Mouse (Mus musculus) neural tube, embryonic 13.5 days (tissue): ENCODE data around the gene Ntsr2. TPM values are rescaled to one million over a fixed set of nuclear protein-coding genes. Genes with fewer than 3 reads are reported as not detected.
"Not testable (repeated sequence)": the region's sequence is repeated elsewhere in the genome, so short reads cannot be mapped to it uniquely, and the experiment has no call there.

ENCODE experiments used
- ATAC-seq: fragments of 200-750 bp; cut with Nextera tagmentation; 2 replicates; pipeline ENCODE4 v1.8.0; 2017; ENCODE audit warnings: low read depth, mild to moderate bottlenecking, moderate TSS enrichment, moderate library complexity
- H3K27ac ChIP-seq: fragments of 300-500 bp; sonication (generic); replicated peaks from 2 replicates; pipeline ENCODE4 v1.5.1; 2015; ENCODE audit warnings: moderate library complexity, mild to moderate bottlenecking, inconsistent platforms
- H3K27me3 ChIP-seq: fragments of 300-500 bp; sonication (generic); 2 replicates; pipeline ENCODE4 v1.6.1; 2015; ENCODE audit warnings: mild to moderate bottlenecking, inconsistent platforms
- H3K36me3 ChIP-seq: fragments of 300-500 bp; sonication (generic); 2 replicates; pipeline ENCODE4 v1.6.1; 2015; ENCODE audit warnings: mild to moderate bottlenecking, inconsistent platforms
- H3K4me1 ChIP-seq: fragments of 300-500 bp; sonication (generic); replicated peaks from 2 replicates; pipeline ENCODE4 v1.6.1; 2015; ENCODE audit warnings: inconsistent platforms
- H3K4me2 ChIP-seq: fragments of 300-500 bp; sonication (generic); 2 replicates; pipeline ENCODE4 v1.6.1; 2015; ENCODE audit warnings: inconsistent platforms, mild to moderate bottlenecking, moderate library complexity
- H3K4me3 ChIP-seq: fragments of 300-500 bp; sonication (generic); 2 replicates; pipeline ENCODE4 v1.5.1; 2015; ENCODE audit warnings: mild to moderate bottlenecking, inconsistent platforms
- H3K9ac ChIP-seq: fragments of 300-500 bp; sonication (generic); 2 replicates; pipeline ENCODE4 v1.6.1; 2015; ENCODE audit warnings: moderate library complexity, mild to moderate bottlenecking, inconsistent platforms
- H3K9me3 ChIP-seq: fragments of 300-500 bp; sonication (generic); 2 replicates; pipeline ENCODE4 v1.6.1; 2016; ENCODE audit warnings: inconsistent platforms
- WGBS: fragments of 180-500 bp; shearing (Covaris S2); methylation state at CpG from one replicate; pipeline ENCODE4 v1.1.7; 2015; 5-methylcytosine and 5-hydroxymethylcytosine counted together
- polyA plus RNA-seq: library from polyadenylated mRNA; unstranded; fragments of >200 nt; fragmentation: Nextera tagmentation; extraction: Ambion mirVana; gene quantifications from 2 replicates; pipeline ENCODE4 v1.2.1, GENCODE M21; 2015

The Ntsr2 gene
- polyA plus RNA-seq, 1 experiment from 2014 or later, result 0.73 TPM

DNA sequence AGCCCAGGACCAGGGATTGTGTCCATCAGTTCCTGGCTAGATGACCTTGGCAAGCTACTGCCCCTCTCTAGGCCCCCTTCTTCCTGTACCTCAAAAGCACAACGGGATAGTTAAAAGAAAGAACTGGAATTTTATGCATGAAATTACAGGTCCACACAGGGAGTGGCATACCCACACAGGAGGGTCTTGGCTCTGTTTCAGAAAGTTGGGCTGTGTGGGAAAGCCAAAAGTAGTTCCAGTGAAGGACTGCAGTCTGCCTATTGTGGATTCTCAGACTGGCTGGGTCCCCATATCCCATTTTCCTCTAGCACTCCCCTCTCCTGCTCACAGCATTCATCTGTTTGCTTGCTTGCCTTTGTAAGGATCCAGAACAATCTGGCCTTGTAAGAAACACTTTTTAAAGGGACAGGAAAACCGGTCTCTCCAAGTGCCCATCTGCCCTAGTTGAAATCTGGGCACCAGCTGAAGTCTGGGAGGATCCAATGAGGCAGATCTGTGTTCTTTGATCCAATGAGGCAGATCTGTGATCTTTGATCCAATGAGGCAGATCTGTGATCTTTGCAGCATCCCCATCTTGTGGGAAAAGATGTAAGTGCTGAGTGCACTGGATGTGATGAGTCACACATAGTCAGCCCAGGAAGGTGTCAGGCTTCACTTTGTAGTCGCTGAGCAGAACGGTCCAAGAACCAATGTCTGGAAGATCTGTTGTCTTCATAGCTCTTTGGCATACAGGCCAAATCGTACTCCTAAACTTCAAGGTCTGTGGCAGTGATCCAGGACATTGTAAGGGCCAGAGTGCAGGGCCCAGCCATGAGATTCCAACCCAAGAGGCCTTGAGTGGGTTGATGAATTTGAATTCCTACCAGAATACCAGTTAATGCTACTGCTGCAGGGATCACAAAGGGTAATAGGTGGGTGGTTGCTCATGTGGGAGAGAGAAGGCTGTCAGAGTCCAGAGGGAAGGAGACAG lies 4.0 kb downstream of the Ntsr2 start:
- H3K4me2 ChIP-seq, result no peak overlapping the region
- no peak overlapping the region for H3K9ac ChIP-seq
- no peak overlapping the region for H3K27ac ChIP-seq
- peaks cover 48% of the 10 kb centered on the region for H3K27me3 ChIP-seq
- 81% methylated on average over 5 of the region's 5 CpGs for WGBS
- H3K4me3 ChIP-seq, result no peak overlapping the region
- H3K9me3 ChIP-seq, result no peaks in the 10 kb centered on the region
- ATAC-seq, result no peak
- H3K4me1 ChIP-seq, result peaks cover 10% of the 10 kb centered on the region
- no peaks in the 10 kb centered on the region for H3K36me3 ChIP-seq

DNA sequence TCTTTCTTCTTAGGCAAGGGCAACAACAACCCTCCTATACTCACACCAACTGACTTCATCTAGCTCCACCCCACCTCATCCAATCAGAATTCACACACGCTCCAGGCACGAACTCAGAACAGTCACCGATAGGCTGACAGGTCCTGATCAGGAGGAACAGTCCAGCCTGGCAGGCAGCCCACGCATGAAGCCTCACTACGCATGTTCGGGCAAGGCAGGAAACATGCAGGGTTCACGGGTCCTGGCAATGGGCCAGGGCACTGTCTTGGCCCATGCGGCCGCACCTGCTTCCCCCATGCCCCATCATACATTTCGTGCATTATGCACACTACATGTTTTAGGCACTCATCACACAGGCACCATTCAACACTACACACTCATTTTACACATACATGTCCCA lies 8.3 kb downstream of the Ntsr2 start:
- no peak for ATAC-seq
- WGBS, result 83% methylated on average over 10 of the region's 10 CpGs
- H3K4me2 ChIP-seq, result no peak overlapping the region

DNA sequence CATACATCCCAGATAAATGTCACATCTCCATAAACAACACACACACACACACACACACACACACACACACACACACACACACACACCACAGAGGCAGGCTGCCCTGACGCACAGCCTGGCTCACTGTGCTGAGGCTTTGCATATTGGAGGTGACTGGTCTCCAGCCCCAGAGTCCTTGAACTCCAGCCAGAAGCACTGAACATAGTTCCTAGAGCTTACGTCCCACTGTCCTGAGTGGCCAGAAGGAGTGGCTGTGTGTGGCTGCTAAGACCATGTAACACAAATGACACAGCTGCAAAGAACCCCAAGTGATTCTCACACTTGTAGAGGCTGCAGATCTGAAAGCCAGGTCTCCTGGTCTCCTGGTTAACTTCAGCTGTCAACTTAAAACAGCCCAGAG lies 8.8 kb downstream of the Ntsr2 start:
- Histone ChIP-seq H3K9ac (no peak overlapping the region), H3K4me2 (no peak overlapping the region), H3K27ac (no peak overlapping the region), H3K36me3 (no peaks in the 10 kb centered on the region), H3K9me3 (no peaks in the 10 kb centered on the region), H3K4me3 (no peak overlapping the region), H3K27me3 (peaks cover 4% of the 10 kb centered on the region; the same call in 1 of the 2 replicates), H3K4me1 (0 out of 2 replicates have a peak, but pooled peaks cover 4% of the 10 kb centered on the region)
- WGBS, result 84% methylated on average over 2 of the region's 2 CpGs
- ATAC-seq, result no peak

More for the DNA sequence above, 8.3 kb downstream of the Ntsr2 start:
- Histone ChIP-seq H3K4me1 (0 out of 2 replicates have a peak, but pooled peaks cover 4% of the 10 kb centered on the region), H3K9me3 (no peaks in the 10 kb centered on the region), H3K36me3 (no peaks in the 10 kb centered on the region), H3K4me3 (no peak overlapping the region), H3K9ac (no peak overlapping the region), H3K27me3 (peaks cover 7% of the 10 kb centered on the region), H3K27ac (no peak overlapping the region)

DNA sequence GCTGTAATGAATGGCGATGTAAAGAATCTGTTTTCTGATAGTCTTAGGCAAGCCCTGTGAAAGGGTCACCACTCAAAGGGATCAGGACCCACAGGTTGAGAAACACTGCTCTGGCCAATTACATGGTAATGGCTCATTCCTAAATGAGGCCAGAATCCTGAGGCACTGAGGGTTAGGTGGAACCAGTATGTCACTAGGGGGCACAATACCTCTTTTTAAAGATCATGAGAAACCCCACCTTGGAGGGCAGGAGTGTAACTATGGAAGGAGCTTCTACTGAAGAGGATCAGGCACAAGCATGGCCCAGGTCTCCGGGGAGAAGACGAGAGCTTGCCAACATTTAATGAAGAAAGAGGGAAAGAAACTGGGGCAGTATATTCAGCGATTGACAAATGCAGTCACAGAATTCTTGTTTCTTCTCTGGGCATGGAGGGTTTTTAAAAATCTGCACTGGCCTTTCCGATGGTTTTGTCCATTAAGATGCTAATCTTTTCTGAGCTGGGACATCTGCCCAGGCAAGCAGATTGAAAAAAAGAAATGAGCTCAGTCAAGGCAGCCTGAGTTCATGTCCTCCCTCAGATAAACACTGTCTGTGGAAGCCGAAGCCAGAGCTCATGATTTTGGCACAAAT lies 9.9 kb downstream of the Ntsr2 start:
- Histone ChIP-seq H3K4me3 (no peak overlapping the region), H3K4me1 (0 out of 2 replicates have a peak, but pooled peaks cover 4% of the 10 kb centered on the region), H3K36me3 (no peaks in the 10 kb centered on the region), H3K27me3 (no peaks in the 10 kb centered on the region), H3K9ac (no peak overlapping the region), H3K9me3 (no peaks in the 10 kb centered on the region), H3K27ac (no peak overlapping the region), H3K4me2 (no peak overlapping the region)
- 70% methylated on average over 6 of the region's 6 CpGs for WGBS
- ATAC-seq, result no peak

DNA sequence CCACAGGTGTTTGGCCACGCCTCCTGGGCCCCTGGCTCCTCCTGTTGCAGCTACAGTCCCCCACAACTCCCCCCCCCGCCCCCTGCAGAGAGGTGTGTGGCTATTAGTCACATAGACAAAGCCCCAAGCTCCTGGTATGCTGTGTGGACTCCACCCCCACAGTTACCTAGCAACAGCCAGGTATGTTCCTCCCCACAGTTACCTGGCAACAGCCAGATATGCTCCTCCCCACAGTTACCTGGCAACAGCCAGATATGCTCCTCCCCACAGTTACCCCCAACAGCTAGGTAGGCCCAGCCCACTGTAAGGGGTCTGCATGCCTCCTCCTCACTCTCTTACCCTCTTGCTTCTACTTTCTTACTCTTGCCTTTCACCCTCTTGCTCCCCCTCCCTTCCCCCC lies 11.8 kb downstream of the Ntsr2 start:
- WGBS, result 8% methylated on average over 2 of the region's 2 CpGs
- H3K4me1 ChIP-seq, result 0 out of 2 replicates have a peak, but pooled peaks cover 4% of the 10 kb centered on the region
- H3K4me3 ChIP-seq, result no peak overlapping the region
- no peaks in the 10 kb centered on the region for H3K9me3 ChIP-seq
- H3K36me3 ChIP-seq, result no peaks in the 10 kb centered on the region
- H3K9ac ChIP-seq, result no peak overlapping the region
- no peak overlapping the region for H3K27ac ChIP-seq
- H3K27me3 ChIP-seq, result no peaks in the 10 kb centered on the region
- no peak for ATAC-seq
- no peak overlapping the region for H3K4me2 ChIP-seq

DNA sequence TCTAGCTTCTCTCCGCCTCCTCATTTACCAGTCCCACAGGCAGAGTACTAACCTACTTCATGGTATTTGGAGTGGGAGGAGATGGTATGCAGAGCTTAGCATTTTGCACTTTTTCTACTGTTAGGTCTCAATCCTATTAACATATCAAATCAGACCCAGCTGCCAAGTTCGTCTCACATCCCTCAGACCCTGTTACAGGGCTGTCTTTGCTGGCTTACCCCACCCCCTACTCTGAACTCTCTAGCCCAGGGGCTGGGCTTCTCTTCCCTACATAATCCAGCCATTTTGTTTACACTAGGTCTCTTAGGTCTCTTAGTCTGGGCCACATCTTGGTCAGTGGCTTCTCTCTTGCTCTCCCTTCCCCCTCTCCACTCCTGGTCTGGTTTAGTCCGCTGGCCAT lies 16.0 kb downstream of the Ntsr2 start:
- Histone ChIP-seq H3K36me3 (no peaks in the 10 kb centered on the region), H3K27me3 (no peaks in the 10 kb centered on the region), H3K4me1 (0 out of 2 replicates have a peak, but pooled peaks cover 4% of the 10 kb centered on the region), H3K9me3 (no peaks in the 10 kb centered on the region), H3K4me3 (no peak overlapping the region), H3K9ac (no peak overlapping the region), H3K27ac (no peak overlapping the region), H3K4me2 (no peak overlapping the region)
- no peak for ATAC-seq
- WGBS, result 80% methylated on average over 3 of the region's 3 CpGs

DNA sequence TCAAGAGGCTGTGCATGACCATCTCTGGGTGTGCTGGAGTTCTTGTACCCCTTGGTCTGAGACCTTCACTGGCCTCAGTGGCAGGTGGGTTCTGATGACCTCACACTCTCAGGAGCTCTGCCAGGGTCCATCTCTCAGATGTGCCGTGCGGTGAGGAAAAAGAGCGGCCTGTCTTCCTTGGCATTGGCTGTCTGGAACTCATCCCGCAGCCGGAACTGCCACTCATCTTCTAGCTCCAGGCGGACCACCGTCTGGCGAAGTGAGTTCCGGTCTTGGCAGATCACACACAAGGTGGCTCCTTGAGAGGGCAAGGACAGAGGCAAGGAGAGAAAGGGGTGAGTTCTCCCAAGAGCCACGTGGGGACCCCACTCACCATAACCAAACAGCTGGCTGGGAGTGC lies 19.1 kb downstream of the Ntsr2 start:
- 97% methylated on average over 10 of the region's 10 CpGs for WGBS
- Histone ChIP-seq H3K27me3 (no peaks in the 10 kb centered on the region), H3K9me3 (no peaks in the 10 kb centered on the region)

DNA sequence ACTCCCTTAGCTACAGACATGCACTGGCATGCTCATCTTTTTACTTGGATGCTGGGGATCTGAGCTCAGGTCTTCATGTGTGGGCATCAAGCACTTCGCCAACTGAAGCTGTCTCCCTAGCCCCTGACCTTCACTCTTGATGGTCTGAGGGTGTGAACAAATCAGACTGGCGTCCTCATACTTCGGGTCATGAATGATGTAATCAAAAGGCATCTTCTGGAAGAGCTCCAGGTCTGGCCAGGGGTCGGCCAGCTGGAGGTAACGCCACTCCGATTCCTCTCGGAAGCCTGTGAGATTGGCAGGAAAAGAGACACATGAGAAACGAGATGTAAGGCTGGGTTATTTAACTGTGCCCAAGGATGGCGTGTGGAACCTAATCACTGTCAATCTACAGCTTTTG lies 37.4 kb downstream of the Ntsr2 start:
- WGBS, result 92% methylated on average over 9 of the region's 9 CpGs
- no peak for ATAC-seq
- Histone ChIP-seq H3K27ac (no peak overlapping the region), H3K9me3 (no peaks in the 10 kb centered on the region), H3K27me3 (no peaks in the 10 kb centered on the region), H3K9ac (no peak overlapping the region), H3K4me3 (no peak overlapping the region), H3K4me2 (no peak overlapping the region), H3K36me3 (peaks cover 12% of the 10 kb centered on the region; the same call in 1 of the 2 replicates), H3K4me1 (no peaks in the 10 kb centered on the region)

More for the DNA sequence above, 19.1 kb downstream of the Ntsr2 start:
- H3K4me3 ChIP-seq, result no peak overlapping the region
- no peak for ATAC-seq
- H3K36me3 ChIP-seq, result no peaks in the 10 kb centered on the region
- no peak overlapping the region for H3K27ac ChIP-seq
- no peaks in the 10 kb centered on the region for H3K4me1 ChIP-seq
- H3K9ac ChIP-seq, result no peak overlapping the region
- H3K4me2 ChIP-seq, result no peak overlapping the region

DNA sequence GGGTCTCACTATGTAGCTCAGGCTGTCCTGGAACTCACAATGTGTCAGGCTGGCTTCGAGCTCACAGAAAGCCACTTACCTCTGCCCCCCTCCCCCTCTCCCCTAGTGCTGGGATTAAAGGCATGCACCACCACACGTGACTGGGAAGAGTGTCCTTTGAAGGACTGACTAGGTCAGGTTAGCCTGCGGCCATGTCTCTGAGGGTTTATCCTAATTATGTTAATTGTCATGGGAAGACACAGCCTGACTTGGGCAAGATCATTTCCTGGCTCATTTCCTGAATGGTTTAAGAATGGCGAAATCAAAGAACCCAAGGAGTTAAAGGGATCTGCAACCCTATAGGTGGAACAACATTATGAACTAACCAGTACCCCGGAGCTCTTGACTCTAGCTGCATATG lies 41.6 kb downstream of the Ntsr2 start:
- Histone ChIP-seq H3K9me3 (no peaks in the 10 kb centered on the region), H3K9ac (no peak overlapping the region), H3K4me2 (no peak overlapping the region), H3K4me3 (no peak overlapping the region), H3K4me1 (no peaks in the 10 kb centered on the region), H3K27ac (no peak overlapping the region), H3K27me3 (no peaks in the 10 kb centered on the region), H3K36me3 (peaks cover 12% of the 10 kb centered on the region; the same call in 1 of the 2 replicates)
- WGBS, result 90% methylated on average over 5 of the region's 5 CpGs
- no peak for ATAC-seq

DNA sequence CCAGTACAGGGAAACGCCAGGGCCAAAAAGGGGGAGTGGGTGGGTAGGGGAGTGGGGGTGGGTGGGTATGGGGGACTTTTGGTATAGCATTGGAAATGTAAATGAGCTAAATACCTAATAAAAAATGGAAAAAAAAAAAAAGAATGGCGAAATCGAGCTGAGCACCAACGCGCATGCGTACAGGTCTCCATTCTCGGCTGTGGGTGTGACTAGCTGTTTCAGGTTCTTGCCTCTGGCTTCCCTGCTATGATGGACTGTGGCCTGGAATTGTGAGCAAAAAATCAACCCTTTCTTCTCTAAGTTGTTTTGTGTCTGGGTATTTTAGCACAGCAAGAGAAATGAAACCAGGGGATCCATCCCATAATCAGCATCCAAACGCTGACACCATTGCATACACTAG lies 42.1 kb downstream of the Ntsr2 start:
- not testable (repeated sequence) for H3K9me3 ChIP-seq, H3K4me1 ChIP-seq, H3K27ac ChIP-seq, H3K27me3 ChIP-seq, H3K9ac ChIP-seq, H3K36me3 ChIP-seq, H3K4me3 ChIP-seq, H3K4me2 ChIP-seq, ATAC-seq
- WGBS, result 97% methylated on average over 7 of the region's 8 CpGs

DNA sequence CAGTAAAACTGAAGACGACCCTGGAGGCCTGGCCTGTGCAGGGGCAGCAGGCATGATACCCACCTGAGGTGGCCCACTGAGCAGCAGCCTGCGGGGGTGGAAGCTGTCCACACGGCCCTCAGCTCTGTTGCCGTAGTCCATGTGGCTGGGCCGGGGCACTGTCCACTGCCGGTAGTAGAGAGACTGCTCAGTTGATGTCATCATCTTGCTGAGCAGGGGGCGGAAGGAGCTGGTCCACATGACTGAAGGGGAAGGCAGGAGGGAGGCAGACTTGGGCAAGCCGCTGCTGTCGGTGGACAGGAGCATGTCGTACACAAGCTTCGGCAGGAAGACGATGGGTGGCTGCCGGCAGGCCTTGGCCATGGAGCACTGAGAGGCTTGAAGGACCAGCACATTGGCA lies 43.0 kb downstream of the Ntsr2 start:
- H3K27me3 ChIP-seq, result no peaks in the 10 kb centered on the region
- no peak for ATAC-seq
- 85% methylated on average over 13 of the region's 13 CpGs for WGBS
- H3K9me3 ChIP-seq, result no peaks in the 10 kb centered on the region
- H3K9ac ChIP-seq, result no peak overlapping the region
- 0 out of 2 replicates have a peak, but pooled peaks cover 3% of the 10 kb centered on the region for H3K36me3 ChIP-seq
- no peak overlapping the region for H3K4me2 ChIP-seq
- no peak overlapping the region for H3K27ac ChIP-seq
- H3K4me3 ChIP-seq, result no peak overlapping the region
- no peaks in the 10 kb centered on the region for H3K4me1 ChIP-seq

DNA sequence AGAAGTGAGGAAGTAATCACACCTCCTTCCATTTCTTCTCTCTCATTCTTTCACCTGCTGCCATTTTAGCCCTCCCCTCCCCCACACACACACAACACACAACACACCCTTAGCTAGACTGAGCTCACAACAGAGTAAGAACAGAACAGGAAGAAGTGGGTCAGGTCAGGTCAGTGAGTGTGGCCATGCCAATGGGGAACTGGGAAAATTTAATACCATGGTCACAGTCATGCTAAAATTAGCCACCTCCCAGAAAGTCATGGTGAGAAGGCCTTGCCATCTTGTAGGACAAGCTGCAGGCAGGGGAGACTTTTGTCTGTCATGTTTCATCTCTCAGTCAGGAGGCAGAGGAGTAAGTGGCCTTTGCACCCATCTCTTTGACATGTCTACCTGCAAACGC lies 45.5 kb downstream of the Ntsr2 start:
- no peak for ATAC-seq
- no peak overlapping the region for H3K4me2 ChIP-seq
- no peaks in the 10 kb centered on the region for H3K9me3 ChIP-seq
- no peak overlapping the region for H3K9ac ChIP-seq
- H3K4me1 ChIP-seq, result no peaks in the 10 kb centered on the region
- 0 out of 2 replicates have a peak, but pooled peaks cover 3% of the 10 kb centered on the region for H3K36me3 ChIP-seq
- no peak overlapping the region for H3K27ac ChIP-seq
- no peak overlapping the region for H3K4me3 ChIP-seq
- no peaks in the 10 kb centered on the region for H3K27me3 ChIP-seq
- 91% methylated on average over 1 of the region's 1 CpGs for WGBS
